Mouse (Mus musculus) adrenal gland, postnatal 4 days (tissue): ENCODE data around the gene Jmjd8. TPM values are rescaled to one million over a fixed set of nuclear protein-coding genes. Genes with fewer than 3 reads are reported as not detected.

Source experiments
- DNase-seq, 2 experiments: peaks; one replicate each; pipeline ENCODE4 v3.0.0; 2021 to 2022; ENCODE audit warnings: low spot score in 2 of 2, mixed read lengths in 2 of 2
- microRNA-seq: library from miRNA; unstranded; fragments of <30 nt; microRNA quantifications from one replicate; pipeline ENCODE4 v1.2.0, GENCODE M21; 2021
- total RNA-seq, 2 experiments: library from RNA; stranded (reverse); gene quantifications; 2 replicates each; pipeline ENCODE4 v1.2.3; 2021

Gene Jmjd8
- total RNA-seq, 2 experiments from 2014 or later, result 72.9 to 81.8 TPM

- no peak for DNase-seq
Observed at GRCm38 (mm10) chr17:25877025-25877424, 48.4 kb downstream of the Jmjd8 start.

GRCm38 (mm10) chr17:25877741-25878610 lies 49.3 kb downstream of the Jmjd8 start:
- DNase-seq, result no peak

GRCm38 (mm10) chr17:25878611-25879180 lies 50.0 kb downstream of the Jmjd8 start:
- no peak for DNase-seq

- DNase-seq, result peak in 1 of 2 experiments; percentile 5
Observed at GRCm38 (mm10) chr17:25879261-25879660, 50.6 kb downstream of the Jmjd8 start.

GRCm38 (mm10) chr17:25879750-25880149 lies 51.1 kb downstream of the Jmjd8 start:
- no peak for DNase-seq

GRCm38 (mm10) chr17:25880196-25880910 lies 51.7 kb downstream of the Jmjd8 start, which contains the start of gene Wfikkn1:
Gene Wfikkn1, minus strand, starts transcription at chr17:25880858.
- DNase-seq, result no peak

GRCm38 (mm10) chr17:25880913-25881641 lies 52.4 kb downstream of the Jmjd8 start:
- DNase-seq, result no peak

Small RNA genes within 50 kb of the gene (microRNA-seq; reads per million reads assigned to microRNA genes)
- gene Mir3082 (1.1 reads per million), gene Mir6966 (not detected)

Other genes with a start within 250 kb of the Jmjd8 start
- 10 to 100 TPM; 32.4 to 34.3 TPM for gene Lmf1, start 249.8 kb upstream of the Jmjd8 start, total RNA-seq
- 1 to 10 TPM in 1 of 2 experiments, not detected in 1; 1.8 TPM for gene Gng13, start 111.7 kb upstream of the Jmjd8 start, total RNA-seq
- 10 to 100 TPM; 16.2 to 17.7 TPM for gene Chtf18, start 101.4 kb upstream of the Jmjd8 start, total RNA-seq
- gene Rpusd1, start 101.2 kb upstream of the Jmjd8 start, total RNA-seq, result 10 to 100 TPM; 16.6 to 18.2 TPM
- not detected for gene Mslnl, start 92.8 kb upstream of the Jmjd8 start, total RNA-seq
- 10 to 100 TPM; 16.3 to 19.1 TPM for gene Msln, start 74.5 kb upstream of the Jmjd8 start, total RNA-seq
- gene Narfl, start 55.1 kb upstream of the Jmjd8 start, total RNA-seq, result 10 to 100 TPM; 39.5 to 40.8 TPM
- gene Haghl, start 43.2 kb upstream of the Jmjd8 start, total RNA-seq, result 10 to 100 TPM; 51.4 to 53.4 TPM
- gene Ccdc78, start 42.3 kb upstream of the Jmjd8 start, total RNA-seq, result under 1 TPM in 1 of 2 experiments, not detected in 1; 0.22 TPM
- 10 to 100 TPM; 89.1 to 93.5 TPM for gene Fam173a, start 36.0 kb upstream of the Jmjd8 start, total RNA-seq
- not detected for gene AC134908.4, start 33.2 kb upstream of the Jmjd8 start, total RNA-seq
- 10 to 100 TPM; 71.1 to 74.5 TPM for gene Metrn, start 31.7 kb upstream of the Jmjd8 start, total RNA-seq
- gene Fbxl16, start 19.8 kb upstream of the Jmjd8 start, total RNA-seq, result 10 to 100 TPM; 24.8 to 26.9 TPM
- 10 to 100 TPM; 27.8 to 31.0 TPM for gene Wdr24, start 5.2 kb upstream of the Jmjd8 start, total RNA-seq
- gene Stub1, start 4.5 kb downstream of the Jmjd8 start, total RNA-seq, result 100 to 1,000 TPM; 210 to 213 TPM
- 10 to 100 TPM; 19.3 to 21.4 TPM for gene Rhbdl1, start 8.4 kb downstream of the Jmjd8 start, total RNA-seq
- 10 to 100 TPM; 13.2 to 15.5 TPM for gene Gm20683, start 12.9 kb downstream of the Jmjd8 start, total RNA-seq
- 10 to 100 TPM; 89.6 to 95.0 TPM for gene Rhot2, start 16.0 kb downstream of the Jmjd8 start, total RNA-seq
- 10 to 100 TPM; 53.1 to 58.9 TPM for gene Wdr90, start 32.6 kb downstream of the Jmjd8 start, total RNA-seq
- gene Mcrip2, start 39.9 kb downstream of the Jmjd8 start, total RNA-seq, result 100 to 1,000 TPM; 193 to 209 TPM
- 10 to 100 TPM; 80.4 to 81.3 TPM for gene Mettl26, start 46.2 kb downstream of the Jmjd8 start, total RNA-seq
- gene Wfikkn1, start 52.0 kb downstream of the Jmjd8 start, total RNA-seq, result 1 to 10 TPM; 5.1 to 5.2 TPM
- gene Rab40c, start 90.9 kb downstream of the Jmjd8 start, total RNA-seq, result 10 to 100 TPM; 36.4 to 38.1 TPM
- 100 to 1,000 TPM in 1 of 2 experiments, 10 to 100 TPM in 1; 97.7 to 115 TPM for gene Pigq, start 116.1 kb downstream of the Jmjd8 start, total RNA-seq
- gene Nhlrc4, start 116.1 kb downstream of the Jmjd8 start, total RNA-seq, result 1 to 10 TPM in 1 of 2 experiments, under 1 TPM in 1; 0.54 to 1.5 TPM
- gene A930017K11Rik, start 123.7 kb downstream of the Jmjd8 start, total RNA-seq, result 1 to 10 TPM in 1 of 2 experiments, not detected in 1; 1.1 TPM
- 10 to 100 TPM; 24.0 to 24.2 TPM for gene Capn15, start 156.9 kb downstream of the Jmjd8 start, total RNA-seq
- gene Rab11fip3, start 240.7 kb downstream of the Jmjd8 start, total RNA-seq, result 10 to 100 TPM; 17.8 to 28.5 TPM